Mouse (Mus musculus): ENCODE measurements around the gene Dppa5a. TPM values are rescaled to one million over a fixed set of nuclear protein-coding genes. Genes with fewer than 3 reads are reported as not detected.
"Not testable (repeated sequence)": the region's sequence is repeated elsewhere in the genome, so short reads cannot be mapped to it uniquely, and the experiment has no call there.

Dppa5a gene
- not detected for polyA plus RNA-seq (2017; shearing (Covaris generic))

- ATAC-seq = not testable (repeated sequence)
Observed at GRCm38 (mm10) chr9:78367959-78368358, at the start of gene Dppa5a. TSS of gene Dppa5a (minus strand) at chr9:78368177.

GRCm38 (mm10) chr9:78401596-78401995, 33.6 kb upstream of the Dppa5a start:
- peak; percentile 58 for ATAC-seq

GRCm38 (mm10) chr9:78400570-78400969, 32.6 kb upstream of the Dppa5a start:
- ATAC-seq = no peak

- no peak for ATAC-seq
Observed at GRCm38 (mm10) chr9:78396517-78396916, 28.5 kb upstream of the Dppa5a start.

- ATAC-seq = peak; percentile 73
Observed at GRCm38 (mm10) chr9:78395630-78396351, 27.8 kb upstream of the Dppa5a start, which contains the start of gene Ddx43. TSS of gene Ddx43 (plus strand) at chr9:78395777.

- ATAC-seq = no peak
Observed at GRCm38 (mm10) chr9:78395244-78395629, 27.3 kb upstream of the Dppa5a start.

- ATAC-seq = no peak
Observed at GRCm38 (mm10) chr9:78394602-78395001, 26.6 kb upstream of the Dppa5a start.

- no peak for ATAC-seq
Observed at GRCm38 (mm10) chr9:78393741-78394140, 25.8 kb upstream of the Dppa5a start.

GRCm38 (mm10) chr9:78389981-78390380, 22.0 kb upstream of the Dppa5a start:
- no peak for ATAC-seq

- no peak for ATAC-seq
Observed at GRCm38 (mm10) chr9:78386947-78387346, 19.0 kb upstream of the Dppa5a start.

- ATAC-seq = no peak
Observed at GRCm38 (mm10) chr9:78385893-78386292, 17.9 kb upstream of the Dppa5a start.

- no peak for ATAC-seq
Observed at GRCm38 (mm10) chr9:78378113-78378785, 10.3 kb upstream of the Dppa5a start, which contains the start of gene Ooep. TSS of gene Ooep (minus strand) at chr9:78378725.

GRCm38 (mm10) chr9:78377546-78377945, 9.6 kb upstream of the Dppa5a start:
- no peak for ATAC-seq

- no peak for ATAC-seq
Observed at GRCm38 (mm10) chr9:78375486-78375885, 7.5 kb upstream of the Dppa5a start.

GRCm38 (mm10) chr9:78374885-78375389, 7.0 kb upstream of the Dppa5a start:
- no peak for ATAC-seq

GRCm38 (mm10) chr9:78374397-78374796, 6.4 kb upstream of the Dppa5a start:
- no peak for ATAC-seq

GRCm38 (mm10) chr9:78372827-78373504, 5.0 kb upstream of the Dppa5a start:
- ATAC-seq = no peak

GRCm38 (mm10) chr9:78371441-78371840, 3.5 kb upstream of the Dppa5a start:
- ATAC-seq = no peak

GRCm38 (mm10) chr9:78369786-78370185, 1.8 kb upstream of the Dppa5a start:
- no peak for ATAC-seq

GRCm38 (mm10) chr9:78369349-78369748, 1.4 kb upstream of the Dppa5a start:
- no peak for ATAC-seq

- ATAC-seq = no peak
Observed at GRCm38 (mm10) chr9:78368671-78369293, 805 bp upstream of the Dppa5a start.

- ATAC-seq = no peak
Observed at GRCm38 (mm10) chr9:78365850-78366544, 2.0 kb downstream of the Dppa5a start.
